Mouse (Mus musculus) NIH3T3 (cell line): ENCODE data around the gene Ctbp2.
A peak's percentile ranks its signal among the peaks of the same experiment; 100 is the strongest.

Source experiments
- DNase-seq: peaks from one replicate; pipeline ENCODE4 v3.0.0-alpha.2; 2012; ENCODE audit warnings: low read depth

Ctbp2 gene

DNA sequence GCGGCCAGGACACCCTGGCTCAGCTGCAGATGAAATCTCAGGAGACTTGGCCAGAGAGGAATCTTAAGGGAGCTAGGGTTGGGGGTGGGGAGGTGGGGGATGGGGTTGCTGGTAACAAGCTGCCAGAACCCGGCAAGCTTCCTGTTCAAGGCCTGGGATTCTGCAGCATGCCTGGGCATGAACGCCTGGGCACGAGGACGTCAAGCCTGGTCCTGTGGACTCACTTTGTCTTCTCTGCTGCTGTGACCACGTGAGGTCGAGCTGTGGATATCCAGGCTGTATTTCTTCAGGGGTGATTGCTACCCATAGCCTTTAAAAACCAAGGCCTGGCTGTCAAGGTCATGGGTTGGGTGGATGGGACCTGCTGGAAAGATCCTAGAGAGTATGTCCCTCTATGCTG lies 118.4 kb downstream of the Ctbp2 start:
- DNase-seq, result no peak

GRCm38 (mm10) chr7:133003421-133003820 lies 120.7 kb downstream of the Ctbp2 start:
- peak; percentile 88 for DNase-seq

DNA sequence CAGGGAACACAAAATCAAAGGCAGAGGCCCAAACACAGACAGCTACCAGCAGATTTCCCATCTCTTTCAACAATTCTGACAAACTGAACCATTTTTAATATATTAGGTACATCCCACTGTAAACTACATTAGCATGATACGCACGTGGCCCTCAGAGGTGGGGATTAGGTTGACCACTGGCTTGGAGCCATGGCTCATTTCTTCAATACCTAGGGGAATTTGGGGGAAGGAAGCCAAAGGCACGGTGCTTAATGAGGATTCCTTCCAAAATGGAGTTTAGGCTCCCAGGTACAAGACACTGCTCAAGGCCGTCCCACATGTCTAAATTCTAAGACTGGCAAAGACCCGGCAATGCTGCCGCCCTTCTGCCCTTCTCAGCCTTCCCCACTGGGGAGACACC lies 121.9 kb downstream of the Ctbp2 start:
- DNase-seq, result no peak

DNA sequence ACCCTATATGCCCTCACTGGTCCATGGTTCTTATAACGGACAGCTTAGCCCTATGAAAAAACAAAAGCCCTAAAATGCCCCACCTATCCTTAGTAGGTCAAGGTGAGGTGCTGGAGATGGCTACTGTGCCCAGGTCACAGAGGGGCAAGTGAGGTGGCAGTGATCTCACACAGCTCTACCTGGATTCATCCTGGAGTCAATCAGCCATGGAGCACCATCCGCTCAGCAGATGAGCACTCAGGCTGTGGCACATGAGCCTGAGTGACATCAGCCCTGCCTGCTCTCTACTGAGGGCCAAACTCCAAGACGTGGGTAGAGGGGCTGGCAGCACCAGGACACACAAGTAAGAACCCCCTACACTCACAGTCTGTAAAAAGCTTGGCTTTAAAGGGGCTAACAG lies 122.8 kb downstream of the Ctbp2 start:
- no peak for DNase-seq

- no peak for DNase-seq
Observed at GRCm38 (mm10) chr7:132999061-132999460, 125.1 kb downstream of the Ctbp2 start.

DNA sequence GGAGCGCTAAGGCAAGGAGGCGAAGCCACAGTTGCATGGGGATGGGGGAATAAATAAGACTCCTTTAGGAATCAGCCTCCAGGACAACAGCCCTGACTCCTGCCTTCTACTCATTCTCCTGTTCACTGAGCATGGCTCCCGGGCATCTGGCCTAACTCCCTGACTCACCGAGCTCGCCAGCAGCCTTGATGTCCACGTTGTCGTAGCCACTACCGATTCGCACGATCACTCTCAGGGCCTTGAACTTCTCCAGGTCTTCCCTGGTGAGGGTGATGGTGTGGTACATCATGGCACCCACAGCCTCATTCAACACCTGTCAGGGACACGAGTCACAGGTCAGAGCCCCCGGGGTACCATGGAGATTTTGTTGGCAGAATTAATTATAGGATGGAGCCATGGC lies 125.5 kb downstream of the Ctbp2 start:
- DNase-seq, result no peak

DNA sequence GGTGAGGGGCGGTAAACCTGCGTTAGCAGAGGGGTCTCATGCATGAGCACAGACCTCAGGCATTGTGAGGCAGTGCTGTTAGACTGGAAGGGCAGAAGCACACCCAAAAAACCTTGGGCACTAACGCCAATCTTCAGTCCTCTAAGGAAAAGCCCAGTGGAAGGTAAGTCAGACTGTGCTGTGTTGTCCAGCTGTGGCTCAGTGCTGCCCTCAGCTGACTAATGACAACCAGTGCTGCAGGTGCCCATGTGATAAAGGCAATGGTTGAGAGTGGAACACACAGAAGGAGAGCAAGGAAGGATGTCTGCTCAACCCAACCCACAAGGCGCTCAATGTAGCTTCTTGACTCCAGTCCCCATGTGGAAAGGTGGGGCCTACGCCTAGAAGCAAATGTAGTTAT lies 127.8 kb downstream of the Ctbp2 start:
- peak; percentile 55 for DNase-seq

DNA sequence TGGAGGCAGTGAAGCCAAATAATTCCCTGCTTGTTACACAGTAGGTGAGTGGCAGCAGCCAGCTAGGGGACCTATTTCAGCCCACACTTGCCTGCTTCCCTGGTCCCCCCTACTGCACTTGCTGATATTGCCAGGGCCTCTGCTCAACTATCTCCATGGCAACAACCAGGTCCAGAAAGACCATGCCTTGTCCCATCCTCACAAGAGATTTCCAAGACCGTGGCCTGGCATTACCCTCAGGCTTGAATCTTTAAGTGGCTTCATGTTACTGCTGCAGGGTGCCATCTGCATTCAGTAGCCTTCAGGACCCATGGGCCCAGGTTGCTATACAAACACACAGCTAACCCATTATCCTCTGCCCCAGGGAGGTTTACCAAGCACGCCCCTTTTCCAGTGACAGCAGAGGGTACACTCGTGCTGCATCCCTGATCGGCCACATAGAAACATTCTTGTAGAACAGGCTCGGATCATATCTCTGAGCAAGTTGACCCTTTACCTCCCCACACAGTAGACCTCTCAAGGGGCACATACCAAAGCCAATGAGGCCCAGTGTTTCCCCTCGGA lies 129.4 kb downstream of the Ctbp2 start:
- no peak for DNase-seq

- no peak for DNase-seq
Observed at GRCm38 (mm10) chr7:132994120-132994519, 130.0 kb downstream of the Ctbp2 start.

DNA sequence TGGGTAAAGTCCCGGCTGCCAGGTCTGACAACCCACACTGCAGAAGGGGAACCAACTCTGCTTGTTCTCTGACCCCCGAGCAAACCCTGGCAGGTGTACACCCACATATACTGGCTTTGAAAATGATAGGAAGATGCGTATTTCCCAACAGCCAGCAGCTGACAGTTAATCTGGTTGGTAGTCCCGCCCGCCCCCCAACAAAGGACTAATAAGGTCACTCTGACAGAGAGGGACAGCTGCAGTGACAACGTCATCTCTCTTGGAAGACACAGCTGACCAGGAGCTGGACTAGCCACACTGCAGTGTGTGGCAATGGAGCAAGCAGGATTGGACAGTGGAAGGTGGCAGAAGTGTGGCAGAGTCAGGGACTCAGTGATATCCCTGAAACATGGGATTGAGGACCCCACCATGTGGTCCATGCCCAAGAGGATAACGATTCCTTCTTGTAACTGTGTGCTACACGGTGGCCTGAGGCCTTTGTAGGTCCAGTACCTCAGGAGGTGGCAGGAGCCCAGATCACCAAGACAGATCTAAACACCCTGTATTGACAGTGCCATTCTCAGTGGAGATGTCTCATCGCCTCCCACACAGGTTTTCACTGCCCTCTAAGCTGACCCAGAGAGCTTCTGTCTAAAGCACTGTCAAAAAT lies 131.1 kb downstream of the Ctbp2 start:
- DNase-seq, result no peak

- DNase-seq, result no peak
Observed at GRCm38 (mm10) chr7:132991240-132991900, 132.8 kb downstream of the Ctbp2 start.

- no peak for DNase-seq
Observed at GRCm38 (mm10) chr7:132989839-132990238, 134.3 kb downstream of the Ctbp2 start.

GRCm38 (mm10) chr7:132982639-132983038 lies 141.5 kb downstream of the Ctbp2 start:
- no peak for DNase-seq

DNA sequence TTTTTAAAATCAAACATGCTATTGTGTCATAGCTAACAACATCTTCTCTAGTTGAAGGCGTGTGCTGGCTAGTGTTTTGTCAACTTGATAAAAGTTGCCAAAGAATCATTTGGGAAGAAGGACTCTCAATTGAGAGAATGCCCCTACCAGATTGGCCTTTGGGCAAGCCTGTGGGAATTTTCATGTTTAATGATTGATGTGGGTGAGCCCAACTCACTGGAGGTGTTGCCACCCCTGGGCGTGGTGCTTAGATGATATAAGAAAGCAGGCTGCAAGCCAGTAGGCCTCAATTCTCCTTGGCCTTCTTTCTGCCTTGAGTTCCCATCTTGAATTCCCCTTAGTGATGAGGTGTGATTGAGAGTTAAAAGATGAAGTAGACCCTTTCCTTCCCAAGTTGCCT lies 146.2 kb downstream of the Ctbp2 start:
- DNase-seq, result no peak

- no peak for DNase-seq
Observed at GRCm38 (mm10) chr7:132976079-132976478, 148.1 kb downstream of the Ctbp2 start.

- DNase-seq, result no peak
Observed at GRCm38 (mm10) chr7:132972079-132972478, 152.1 kb downstream of the Ctbp2 start.

DNA sequence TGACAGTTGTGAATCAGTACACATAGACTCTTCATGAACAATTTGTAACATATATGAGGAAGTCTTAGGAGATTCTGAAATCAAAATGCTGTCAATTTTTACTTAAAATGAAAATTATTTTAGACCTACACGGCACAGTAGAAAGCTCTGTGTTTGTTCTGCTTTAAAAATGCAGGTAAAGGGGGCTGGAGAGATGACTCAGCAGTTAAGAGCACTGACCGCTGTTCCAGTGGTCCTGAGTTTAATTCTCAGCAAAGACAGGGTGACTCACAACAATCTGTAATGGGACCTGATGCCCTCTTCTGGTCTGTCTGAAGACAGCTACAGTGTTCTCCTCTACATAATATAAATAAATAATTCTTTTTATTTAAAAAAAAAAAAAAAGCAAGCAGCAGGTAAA lies 158.4 kb downstream of the Ctbp2 start:
- no peak for DNase-seq

- DNase-seq, result no peak
Observed at GRCm38 (mm10) chr7:132964395-132964794, 159.8 kb downstream of the Ctbp2 start.

DNA sequence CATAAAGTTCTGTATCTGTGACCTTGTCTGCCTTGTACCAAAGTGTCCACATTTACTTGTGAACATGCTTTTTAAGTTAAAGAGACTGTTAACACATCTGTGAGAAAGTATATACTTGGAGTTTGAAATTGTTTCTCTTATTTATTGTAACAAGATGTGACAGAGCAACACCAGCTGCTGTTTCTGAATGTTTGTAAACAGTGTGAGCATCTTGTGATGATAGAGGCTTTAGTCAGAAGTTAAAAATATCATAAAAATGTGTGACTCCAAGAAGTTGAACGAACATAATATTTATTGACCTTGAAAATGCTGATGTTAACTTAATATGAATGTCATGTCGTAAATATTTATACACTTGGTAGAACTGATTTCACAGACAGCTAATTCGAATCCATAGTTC lies 173.5 kb downstream of the Ctbp2 start:
- DNase-seq, result no peak

- no peak for DNase-seq
Observed at GRCm38 (mm10) chr7:132949968-132950367, 174.2 kb downstream of the Ctbp2 start.

GRCm38 (mm10) chr7:132940569-132940968 lies 183.6 kb downstream of the Ctbp2 start:
- no peak for DNase-seq

GRCm38 (mm10) chr7:132939118-132939517 lies 185.0 kb downstream of the Ctbp2 start:
- DNase-seq, result no peak
